Mouse (Mus musculus) embryonic facial prominence, embryonic 11.5 days (tissue): ENCODE measurements around the gene Hist2h4. TPM values are rescaled to one million over a fixed set of nuclear protein-coding genes. Genes with fewer than 3 reads are reported as not detected.

Experiments used
- ATAC-seq: fragments of 200-750 bp; cut with Nextera tagmentation; replicated peaks from 2 replicates; pipeline ENCODE4 v1.8.0; 2017; ENCODE audit warnings: low read depth; ENCODE audit not compliant: insufficient number of reproducible peaks, low FRiP score, low TSS enrichment
- DNase-seq: peaks from one replicate; pipeline ENCODE4 v3.0.0-alpha.2; 2015; ENCODE audit warnings: low spot score
- H3K27ac ChIP-seq: fragments of 300-500 bp; sonication (generic); replicated peaks from 2 replicates; pipeline ENCODE4 v1.5.1; 2014; ENCODE audit warnings: mild to moderate bottlenecking, low read depth, low read length, control low read depth
- H3K27me3 ChIP-seq: fragments of 300-500 bp; sonication (generic); 2 replicates; pipeline ENCODE4 v1.6.1; 2014; ENCODE audit warnings: mild to moderate bottlenecking, low read length, moderate library complexity, mixed read lengths; ENCODE audit not compliant: control insufficient read depth, insufficient read depth
- H3K36me3 ChIP-seq: fragments of 300-500 bp; sonication (generic); replicated peaks from 2 replicates; pipeline ENCODE4 v1.6.1; 2014; ENCODE audit warnings: low read depth, mild to moderate bottlenecking, low read length, moderate library complexity, mixed read lengths; ENCODE audit not compliant: control insufficient read depth, insufficient read depth
- H3K4me1 ChIP-seq: fragments of 300-500 bp; sonication (generic); 2 replicates; pipeline ENCODE4 v1.6.1; 2014; ENCODE audit warnings: low read length, mixed read lengths; ENCODE audit not compliant: control insufficient read depth, insufficient read depth
- H3K4me2 ChIP-seq: fragments of 300-500 bp; sonication (generic); 2 replicates; pipeline ENCODE4 v1.6.1; 2014; ENCODE audit warnings: low read depth, mild to moderate bottlenecking, control low read depth, low read length, moderate library complexity
- H3K4me3 ChIP-seq: fragments of 300-500 bp; sonication (generic); 2 replicates; pipeline ENCODE4 v1.5.1; 2014; ENCODE audit warnings: low read depth, low read length, control low read depth
- H3K9ac ChIP-seq: fragments of 300-500 bp; sonication (generic); replicated peaks from 2 replicates; pipeline ENCODE4 v1.6.1; 2014; ENCODE audit warnings: mild to moderate bottlenecking, control low read depth, low read length
- H3K9me3 ChIP-seq: fragments of 300-500 bp; sonication (generic); replicated peaks from 2 replicates; pipeline ENCODE4 v1.6.1; 2016; ENCODE audit warnings: mild to moderate bottlenecking, low read length, inconsistent platforms, mixed read lengths; ENCODE audit not compliant: control insufficient read depth
- WGBS: fragments of 180-500 bp; shearing (Covaris S2); extraction: QIAGEN DNeasy Blood & Tissue Kit; methylation state at CpG from one replicate; pipeline ENCODE4 v1.1.7; 2014; 5-methylcytosine and 5-hydroxymethylcytosine counted together
- polyA plus RNA-seq: library from polyadenylated mRNA; unstranded; fragments of >200 nt; fragmentation: Nextera tagmentation; extraction: Ambion mirVana; gene quantifications from 2 replicates; pipeline ENCODE4 v1.2.1, GENCODE M21; 2014

The Hist2h4 gene
- polyA plus RNA-seq, 1 experiment from 2014 or later: 4.4 TPM

DNA sequence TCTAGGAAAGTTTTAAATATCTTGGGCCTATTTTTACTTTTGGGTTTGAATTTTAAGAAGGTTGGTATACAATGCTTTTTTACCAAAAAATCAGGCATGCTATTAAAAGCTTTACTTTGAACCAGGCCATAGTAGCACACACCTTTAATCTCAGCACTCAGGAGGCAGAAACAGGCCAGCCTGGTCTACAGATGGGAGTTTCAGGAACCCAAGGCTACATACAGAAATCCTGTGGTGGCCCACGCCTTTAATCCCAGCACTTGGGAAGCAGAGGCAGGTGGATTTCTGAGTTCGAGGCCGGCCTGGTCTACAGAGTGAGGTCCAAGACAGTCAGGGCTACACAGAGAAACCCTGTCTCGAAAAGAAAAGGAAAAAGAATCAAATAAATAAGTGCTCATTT is 4.4 kb upstream of the Hist2h4 start:
- Histone ChIP-seq H3K9ac (0 out of 2 replicates have a peak overlapping the region, but pooled peaks have one; percentile 26), H3K4me3 (no peak overlapping the region)
- WGBS: 70% methylated on average over 4 of the region's 4 CpGs

DNA sequence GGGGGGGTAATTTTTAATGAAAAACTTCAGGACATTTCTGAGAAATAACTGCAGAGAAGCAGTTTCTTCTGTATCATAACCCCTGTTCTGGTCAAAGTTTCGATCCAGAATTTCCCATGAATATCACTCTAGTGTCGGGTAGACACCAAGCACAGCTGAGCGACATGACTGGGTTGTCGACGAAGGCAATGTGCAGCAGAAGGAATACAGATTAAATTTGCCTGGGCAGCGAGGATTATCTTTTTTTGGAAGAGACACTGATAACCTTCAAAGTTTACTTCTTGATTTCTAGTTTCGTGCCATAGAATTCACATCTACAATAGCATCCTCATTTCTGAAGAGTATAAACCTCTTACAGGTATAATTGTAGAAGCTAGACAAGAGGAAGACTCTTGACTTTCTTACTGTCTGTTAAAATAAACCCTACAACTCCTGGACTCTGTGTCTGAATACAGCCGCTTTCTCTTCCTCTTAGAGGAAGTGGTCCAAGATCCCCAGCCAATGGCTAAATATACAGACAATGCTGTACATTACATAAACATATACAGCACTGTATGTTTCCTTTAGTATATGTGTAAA is 3.1 kb upstream of the Hist2h4 start:
- Histone ChIP-seq H3K4me1 (no peaks in the 10 kb centered on the region; the same call in 1 of the 2 replicates), H3K27ac (no peak overlapping the region)

More for the DNA sequence above, 4.4 kb upstream of the Hist2h4 start:
- Histone ChIP-seq H3K36me3 (no peaks in the 10 kb centered on the region), H3K27ac (peak overlapping the region; percentile 75), H3K9me3 (no peaks in the 10 kb centered on the region), H3K4me2 (no peak overlapping the region), H3K27me3 (no peaks in the 10 kb centered on the region), H3K4me1 (no peaks in the 10 kb centered on the region; the same call in 1 of the 2 replicates)
- no peak for ATAC-seq
- DNase-seq: no peak

DNA sequence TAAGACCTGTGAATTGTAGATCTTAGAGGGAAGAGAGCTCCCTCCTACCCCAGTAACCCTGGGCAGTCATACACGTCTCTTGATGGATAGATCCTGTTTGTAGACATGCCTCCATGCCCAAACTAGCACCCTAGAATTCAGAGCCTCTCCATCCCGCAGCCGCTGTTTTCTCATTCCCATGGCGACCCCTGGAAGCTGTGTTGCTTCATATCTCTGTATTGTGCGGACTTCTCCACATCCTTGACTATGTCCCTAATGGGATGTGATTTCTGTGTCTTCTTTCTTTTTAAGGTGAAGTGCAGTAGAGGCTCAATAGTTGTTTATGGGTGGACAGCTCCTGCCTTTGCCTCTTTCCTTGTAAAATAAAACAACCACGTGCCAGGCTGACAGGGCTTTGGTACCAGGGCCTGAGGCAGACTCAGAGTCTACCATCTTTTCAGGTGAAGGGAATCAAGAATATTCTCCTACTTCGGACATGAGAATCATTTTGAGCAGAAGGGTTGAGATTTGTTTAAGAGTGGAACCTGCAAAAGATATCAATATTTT is 1.4 kb upstream of the Hist2h4 start:
- Histone ChIP-seq H3K9ac (peak overlapping the region; percentile 75), H3K4me2 (peak overlapping the region; percentile 58), H3K27ac (peak overlapping the region; percentile 98), H3K4me1 (no peaks in the 10 kb centered on the region; the same call in 1 of the 2 replicates), H3K27me3 (no peaks in the 10 kb centered on the region), H3K9me3 (no peaks in the 10 kb centered on the region), H3K36me3 (no peaks in the 10 kb centered on the region), H3K4me3 (no peak overlapping the region)
- DNase-seq (no peak), ATAC-seq (no peak)
- WGBS: 80% methylated on average over 7 of the region's 7 CpGs

More for the DNA sequence above, 3.1 kb upstream of the Hist2h4 start:
- Histone ChIP-seq H3K27me3 (no peaks in the 10 kb centered on the region), H3K4me2 (no peak overlapping the region), H3K36me3 (no peaks in the 10 kb centered on the region), H3K4me3 (no peak overlapping the region), H3K9ac (no peak overlapping the region), H3K9me3 (no peaks in the 10 kb centered on the region)
- no peak for DNase-seq
- 84% methylated on average over 8 of the region's 8 CpGs for WGBS
- ATAC-seq: no peak

DNA sequence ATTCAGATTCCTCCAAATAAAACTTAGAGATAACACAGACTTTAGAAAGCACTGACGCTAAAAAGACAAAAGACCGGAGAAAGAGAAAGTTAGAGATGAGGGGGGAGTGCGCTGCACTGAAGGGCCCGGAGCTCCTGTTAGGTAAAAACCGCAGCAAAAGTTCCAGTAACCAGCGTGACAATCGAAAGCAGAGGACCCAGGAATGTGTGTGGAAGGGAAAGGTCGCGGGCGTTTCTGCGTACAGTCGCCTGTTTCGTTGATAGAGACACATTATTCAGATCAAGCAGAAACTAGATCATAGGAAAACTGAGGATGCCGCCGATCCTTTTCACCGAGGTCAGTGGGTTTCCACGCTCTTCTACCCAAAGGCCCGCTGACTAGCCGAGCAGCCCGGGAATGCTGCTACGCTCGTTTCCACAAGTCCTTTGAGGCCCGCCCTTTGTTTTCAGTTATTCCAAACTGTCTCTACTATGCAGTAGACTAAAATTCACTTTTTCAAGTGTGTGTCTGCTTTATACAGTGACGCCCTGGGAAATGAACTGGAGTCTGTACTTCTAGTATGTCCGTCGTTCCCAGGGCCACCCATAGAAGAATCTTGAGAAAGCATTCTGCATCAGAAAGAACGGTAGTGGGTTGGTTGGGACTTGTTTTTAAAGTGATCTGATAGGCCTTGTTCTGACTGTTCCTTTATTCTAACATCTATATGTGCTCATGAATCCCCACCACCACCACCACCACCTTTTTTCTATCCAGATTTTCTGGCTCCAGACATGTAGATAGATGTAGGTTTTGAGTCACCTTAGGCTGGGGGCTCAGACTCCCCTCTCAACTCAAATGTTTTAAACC is 670 bp upstream of the Hist2h4 start:
- DNase-seq: peak; percentile 65
- no peaks in the 10 kb centered on the region for H3K27me3 ChIP-seq
- peak overlapping the region; percentile 98 for H3K27ac ChIP-seq
- H3K9me3 ChIP-seq: no peaks in the 10 kb centered on the region
- H3K4me2 ChIP-seq: peak overlapping the region; percentile 58
- no peaks in the 10 kb centered on the region for H3K36me3 ChIP-seq
- WGBS: 8% methylated on average over 27 of the region's 27 CpGs
- H3K9ac ChIP-seq: peak overlapping the region; percentile 75
- H3K4me3 ChIP-seq: peak overlapping the region; percentile 55
- H3K4me1 ChIP-seq: no peaks in the 10 kb centered on the region; the same call in 1 of the 2 replicates
- ATAC-seq: no peak

DNA sequence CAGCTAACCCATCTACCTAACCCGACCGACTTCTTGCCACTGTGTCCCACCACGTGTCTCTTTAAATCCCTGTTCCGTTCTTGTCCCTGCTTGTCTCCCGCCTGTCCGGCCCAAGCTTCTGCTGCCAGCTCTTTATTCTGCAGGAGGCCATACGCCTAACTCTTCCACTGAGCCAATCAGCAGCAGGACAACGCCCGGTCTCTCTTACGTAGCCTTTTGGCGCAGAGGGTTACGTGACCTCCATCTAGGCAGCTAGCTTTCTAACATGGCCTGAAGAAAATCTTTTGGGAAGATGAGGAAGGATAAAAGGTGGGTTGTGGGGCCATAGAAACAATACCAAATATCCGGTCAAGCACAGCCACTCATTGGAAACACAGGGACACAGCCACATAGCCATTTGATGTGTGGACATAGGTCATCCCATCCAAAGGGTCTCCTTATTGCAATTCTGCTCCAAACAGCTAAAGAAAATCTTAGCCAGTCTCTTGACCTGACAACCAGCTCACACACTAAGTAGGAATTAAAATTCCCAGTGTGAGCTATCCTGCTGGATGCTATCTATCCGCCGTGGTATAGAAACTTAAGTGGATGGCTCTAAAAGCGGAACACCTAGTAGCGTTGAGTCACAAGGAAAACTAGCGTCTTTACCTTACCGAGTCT is 765 bp downstream of the Hist2h4 start:
- H3K36me3 ChIP-seq: no peaks in the 10 kb centered on the region
- H3K9me3 ChIP-seq: no peaks in the 10 kb centered on the region
- no peaks in the 10 kb centered on the region for H3K27me3 ChIP-seq
- no peaks in the 10 kb centered on the region; the same call in 1 of the 2 replicates for H3K4me1 ChIP-seq
- H3K4me3 ChIP-seq: peak overlapping the region; percentile 55
- DNase-seq (peak; percentile 82), ATAC-seq (peak; percentile 77)
- peak overlapping the region; percentile 89 for H3K4me2 ChIP-seq
- peak overlapping the region; percentile 98 for H3K27ac ChIP-seq
- peak overlapping the region; percentile 80 for H3K9ac ChIP-seq
- under 1% methylated on average over 19 of the region's 19 CpGs for WGBS

DNA sequence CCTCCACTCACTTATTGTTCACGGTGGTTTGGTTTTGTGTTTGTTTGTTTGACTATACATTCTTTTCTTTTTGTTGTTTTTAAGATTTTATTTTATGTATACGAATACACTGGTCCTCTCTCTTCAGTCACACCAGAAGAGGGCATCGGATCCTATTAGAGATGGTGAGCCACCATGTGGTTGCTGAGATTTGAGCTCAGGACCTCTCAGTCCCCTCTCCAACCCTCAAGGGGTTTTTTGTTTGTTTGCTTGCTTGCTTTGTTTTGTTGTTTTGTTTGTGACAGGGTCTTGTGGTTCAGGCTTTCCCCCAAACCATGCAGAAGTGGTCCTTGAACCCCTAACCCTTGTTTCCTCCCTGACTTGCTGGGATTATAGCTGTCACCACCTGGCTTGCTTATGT is 1.5 kb downstream of the Hist2h4 start:
- 45% methylated on average over 3 of the region's 3 CpGs for WGBS
- Histone ChIP-seq H3K27ac (peak overlapping the region; percentile 98), H3K27me3 (no peaks in the 10 kb centered on the region), H3K4me3 (no peak overlapping the region; the same call in 1 of the 2 replicates), H3K9me3 (no peaks in the 10 kb centered on the region), H3K36me3 (no peaks in the 10 kb centered on the region), H3K4me1 (no peaks in the 10 kb centered on the region; the same call in 1 of the 2 replicates), H3K9ac (peak overlapping the region; percentile 80), H3K4me2 (peak overlapping the region; percentile 89)
- DNase-seq (no peak), ATAC-seq (no peak)

DNA sequence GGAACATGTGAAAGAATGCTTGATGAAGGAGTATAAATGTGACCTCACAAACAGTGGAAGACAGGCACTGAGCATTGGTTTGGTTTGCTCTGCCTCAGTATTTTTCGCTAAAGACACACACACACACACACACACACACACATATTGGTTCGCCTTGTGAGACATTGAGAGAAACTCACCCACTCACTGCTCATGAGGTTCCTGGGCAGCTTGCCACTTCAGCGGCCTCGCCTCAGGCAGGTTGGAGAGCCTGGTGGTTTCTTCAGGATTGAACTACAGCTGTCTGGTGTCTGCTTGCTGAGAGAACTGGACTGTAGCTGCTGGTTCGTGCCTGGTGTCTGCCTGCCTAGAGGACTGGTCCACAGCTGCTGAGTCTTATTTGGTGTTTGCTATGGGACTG is 2.9 kb downstream of the Hist2h4 start:
- 84% methylated on average over 5 of the region's 5 CpGs for WGBS
- Histone ChIP-seq H3K36me3 (no peaks in the 10 kb centered on the region), H3K27ac (no peak overlapping the region), H3K27me3 (no peaks in the 10 kb centered on the region), H3K9me3 (no peaks in the 10 kb centered on the region), H3K4me1 (no peaks in the 10 kb centered on the region; the same call in 1 of the 2 replicates), H3K9ac (no peak overlapping the region), H3K4me2 (no peak overlapping the region), H3K4me3 (no peak overlapping the region)
- ATAC-seq (no peak), DNase-seq (no peak)
